Mouse (Mus musculus) ES-Bruce4 (cell line): ENCODE data around the gene Map3k6.

ENCODE experiments used
- CTCF ChIP-seq: IDR thresholded peaks from one replicate; pipeline ENCODE4 v1.8.1; 2011; ENCODE audit warnings: low read depth, low read length
- EP300 ChIP-seq: IDR thresholded peaks from 2 replicates; pipeline ENCODE4 v1.6.1; 2011; ENCODE audit warnings: low read depth, low read length; ENCODE audit not compliant: insufficient read depth

DNA sequence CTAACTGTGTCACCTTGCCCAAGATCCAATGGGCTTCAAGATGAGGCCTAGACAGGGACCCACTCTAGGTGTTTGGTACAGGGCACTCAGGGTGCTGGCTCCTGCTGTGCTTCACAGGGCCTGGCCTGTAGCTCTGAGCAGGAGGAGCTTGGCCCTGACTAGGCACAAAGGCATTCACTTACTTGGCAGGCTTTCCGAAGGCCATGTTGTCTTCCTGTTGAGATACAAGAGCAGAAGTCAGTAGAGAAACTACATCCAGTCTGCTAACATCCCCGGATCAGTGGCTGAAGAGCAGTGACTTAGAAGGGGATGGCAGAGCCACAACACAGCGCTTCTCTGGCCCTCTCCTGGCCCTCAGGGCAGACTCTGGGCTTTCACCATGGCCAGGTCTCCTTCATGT lies 29.0 kb downstream of the Map3k6 start:
- TF ChIP-seq EP300 (no peak), CTCF (no peak)
